Mouse (Mus musculus) stomach, postnatal 0 days (tissue): ENCODE measurements at regions not wholly inside any gene's neighbourhood (a gene's known extent, or its start where the extent isn't known, plus 50 kb on each side); places are given as distances from the start of the nearest gene placed in this dataset.

ENCODE experiments used
- ATAC-seq: fragments of 200-750 bp; cut with Nextera tagmentation; 2 replicates; pipeline ENCODE4 v1.8.0; 2017; ENCODE audit not compliant: low FRiP score, low TSS enrichment
- DNase-seq: peaks from one replicate; pipeline ENCODE4 v3.0.0-alpha.2; 2016; ENCODE audit warnings: low spot score
- H3K27ac ChIP-seq: fragments of 300-500 bp; sonication (generic); replicated peaks from 2 replicates; pipeline ENCODE4 v1.5.1; 2014; ENCODE audit warnings: mild to moderate bottlenecking, control low read depth
- H3K27me3 ChIP-seq: fragments of 300-500 bp; sonication (generic); 2 replicates; pipeline ENCODE4 v1.6.1; 2014; ENCODE audit warnings: low read length; ENCODE audit not compliant: control insufficient read depth, insufficient read depth
- H3K36me3 ChIP-seq: fragments of 300-500 bp; sonication (generic); 2 replicates; pipeline ENCODE4 v1.6.1; 2014; ENCODE audit warnings: low read length, mixed read lengths; ENCODE audit not compliant: control insufficient read depth, insufficient read depth
- H3K4me1 ChIP-seq: fragments of 300-500 bp; sonication (generic); replicated peaks from 2 replicates; pipeline ENCODE4 v1.6.1; 2014; ENCODE audit warnings: antibody characterized with exemption; ENCODE audit not compliant: control insufficient read depth, insufficient read depth
- H3K4me2 ChIP-seq: fragments of 300-500 bp; sonication (generic); replicated peaks from 2 replicates; pipeline ENCODE4 v1.6.1; 2014; ENCODE audit warnings: low read depth, mild to moderate bottlenecking, control low read depth, moderate library complexity
- H3K4me3 ChIP-seq: fragments of 300-500 bp; sonication (generic); 2 replicates; pipeline ENCODE4 v1.5.1; 2014; ENCODE audit warnings: low read depth, low read length, control low read depth
- H3K9ac ChIP-seq: fragments of 300-500 bp; sonication (generic); 2 replicates; pipeline ENCODE4 v1.6.1; 2014; ENCODE audit warnings: mild to moderate bottlenecking, low read length, control low read depth, mixed read lengths
- H3K9me3 ChIP-seq: fragments of 300-500 bp; sonication (generic); 2 replicates; pipeline ENCODE4 v1.6.1; 2016; ENCODE audit warnings: low read length; ENCODE audit not compliant: control insufficient read depth
- CTCF ChIP-seq: IDR thresholded peaks from 2 replicates; pipeline ENCODE4 v1.5.1; 2016; ENCODE audit warnings: antibody characterized with exemption, low read depth, mild to moderate bottlenecking, moderate library complexity
- EP300 ChIP-seq: optimal IDR thresholded peaks from 2 replicates; pipeline ENCODE3; 2016; ENCODE audit warnings: antibody characterized with exemption
- WGBS: fragments of 180-500 bp; shearing (Covaris S2); extraction: QIAGEN DNeasy Blood & Tissue Kit; methylation state at CpG from one replicate; pipeline ENCODE4 v1.1.7; 2014; 5-methylcytosine and 5-hydroxymethylcytosine counted together

DNA sequence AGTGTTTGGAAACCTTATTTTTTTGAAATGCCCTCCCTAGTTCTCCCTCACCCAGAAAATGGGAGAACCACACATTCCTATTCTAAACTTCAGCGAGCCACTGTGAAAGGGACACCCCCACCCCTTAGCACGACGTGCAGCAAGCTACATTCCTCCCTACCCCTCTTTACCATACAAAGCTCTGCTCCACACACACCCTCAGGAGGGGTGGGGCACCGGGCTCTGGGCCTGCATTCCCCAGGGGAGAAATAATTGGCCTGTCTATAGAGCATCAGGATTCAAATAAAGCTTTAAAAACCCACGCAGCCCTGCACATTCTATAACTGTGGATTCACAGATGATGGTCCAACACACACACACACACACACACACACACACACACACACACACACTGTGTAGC lies 163.6 kb downstream of the H2al1j start:
- H3K4me1 ChIP-seq, result no peaks in the 10 kb centered on the region
- 34% methylated on average over 5 of the region's 5 CpGs for WGBS
- no peak for TF ChIP-seq CTCF
- TF ChIP-seq EP300, result no peak
- DNase-seq (no peak), ATAC-seq (no peak)
- H3K9me3 ChIP-seq, result no peaks in the 10 kb centered on the region
- H3K4me2 ChIP-seq, result no peak overlapping the region
- no peak overlapping the region for H3K9ac ChIP-seq
- no peaks in the 10 kb centered on the region for H3K27me3 ChIP-seq
- H3K4me3 ChIP-seq, result no peak overlapping the region
- H3K36me3 ChIP-seq, result no peaks in the 10 kb centered on the region
- H3K27ac ChIP-seq, result no peak overlapping the region

DNA sequence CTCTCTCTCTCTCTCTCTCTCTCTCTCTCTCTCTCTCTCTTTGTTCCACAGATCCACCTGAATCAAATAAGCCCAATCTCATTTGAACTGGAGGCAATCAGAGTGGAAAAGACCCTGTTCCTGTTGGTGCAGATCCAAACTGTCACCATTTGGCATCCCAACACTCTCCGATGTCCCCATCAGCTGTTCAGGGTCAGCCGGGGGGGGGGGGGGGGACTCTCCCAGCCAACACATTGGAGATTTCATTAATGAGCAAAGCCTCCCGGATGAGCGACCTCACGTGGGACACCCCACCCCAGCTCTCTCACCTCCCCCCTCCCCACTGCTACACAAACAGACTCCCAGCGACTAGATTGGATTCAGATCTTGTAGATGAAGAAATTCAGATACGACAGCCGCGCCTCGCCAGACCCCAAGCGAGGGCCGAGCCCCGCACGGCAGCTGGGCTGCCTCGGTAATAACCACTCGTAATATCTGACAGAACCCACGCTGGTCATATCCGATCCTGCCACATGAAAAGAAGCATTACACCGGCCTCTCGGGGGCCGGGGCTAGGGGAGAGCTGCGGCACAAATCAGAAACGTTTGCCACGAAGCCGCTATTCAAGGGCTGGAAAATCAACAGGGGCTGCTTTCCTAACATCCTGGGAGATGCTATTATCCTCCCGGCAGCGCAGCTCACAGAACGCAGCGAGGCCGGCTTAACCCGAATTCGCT lies 164.2 kb downstream of the H2al1j start:
- DNase-seq (no peak), ATAC-seq (no peak)
- Histone ChIP-seq H3K4me1 (no peaks in the 10 kb centered on the region), H3K4me2 (no peak overlapping the region), H3K4me3 (no peak overlapping the region), H3K9ac (no peak overlapping the region), H3K27ac (no peak overlapping the region), H3K36me3 (no peaks in the 10 kb centered on the region), H3K27me3 (no peaks in the 10 kb centered on the region), H3K9me3 (no peaks in the 10 kb centered on the region)
- TF ChIP-seq EP300 (no peak), CTCF (no peak)
- 35% methylated on average over 31 of the region's 32 CpGs for WGBS

DNA sequence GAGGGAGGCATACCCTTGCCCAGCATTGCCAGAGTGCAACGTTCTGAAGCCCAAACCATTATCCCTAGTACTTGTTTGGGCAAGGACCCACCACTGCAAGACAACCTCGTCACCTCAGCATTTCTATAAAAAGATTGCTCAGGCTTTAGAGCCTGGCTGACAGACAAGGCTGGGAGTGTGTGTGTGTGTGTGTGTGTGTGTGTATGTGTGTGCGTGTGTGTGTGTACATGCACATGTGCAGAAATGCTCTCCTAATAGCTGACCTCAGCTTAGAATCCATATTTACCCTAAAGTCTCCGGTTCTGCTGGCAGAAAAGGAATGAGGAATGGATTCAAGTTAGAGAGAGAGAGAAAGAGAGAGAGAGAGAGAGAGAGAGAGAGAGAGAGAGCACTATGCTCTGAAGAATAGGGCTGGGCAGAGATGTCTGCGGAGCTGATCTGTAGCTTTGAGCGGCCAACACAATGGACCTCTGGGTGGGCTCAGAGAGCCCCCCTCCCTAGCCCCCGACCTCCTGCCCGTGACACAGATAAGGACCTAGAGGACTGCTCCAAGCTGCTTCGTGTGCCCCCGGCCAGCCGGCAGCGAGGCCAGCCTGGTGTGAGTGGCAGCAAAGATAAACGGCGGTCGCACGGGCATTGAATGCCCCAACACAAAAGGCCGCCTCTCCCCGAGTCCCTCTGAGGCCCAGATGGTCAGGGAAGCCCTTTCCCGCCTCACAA lies 166.1 kb downstream of the H2al1j start:
- no peak for DNase-seq
- no peaks in the 10 kb centered on the region for H3K9me3 ChIP-seq
- ATAC-seq, result 0 out of 2 replicates have a peak, but pooled peaks have one; percentile 40
- peak overlapping the region; percentile 10; the same call in 1 of the 2 replicates for H3K4me3 ChIP-seq
- no peaks in the 10 kb centered on the region for H3K36me3 ChIP-seq
- no peak for TF ChIP-seq CTCF
- TF ChIP-seq EP300, result no peak
- H3K27ac ChIP-seq, result no peak overlapping the region
- H3K4me1 ChIP-seq, result no peaks in the 10 kb centered on the region
- 27% methylated on average over 17 of the region's 19 CpGs for WGBS
- H3K9ac ChIP-seq, result no peak overlapping the region
- H3K4me2 ChIP-seq, result peak overlapping the region; percentile 56
- H3K27me3 ChIP-seq, result no peaks in the 10 kb centered on the region

DNA sequence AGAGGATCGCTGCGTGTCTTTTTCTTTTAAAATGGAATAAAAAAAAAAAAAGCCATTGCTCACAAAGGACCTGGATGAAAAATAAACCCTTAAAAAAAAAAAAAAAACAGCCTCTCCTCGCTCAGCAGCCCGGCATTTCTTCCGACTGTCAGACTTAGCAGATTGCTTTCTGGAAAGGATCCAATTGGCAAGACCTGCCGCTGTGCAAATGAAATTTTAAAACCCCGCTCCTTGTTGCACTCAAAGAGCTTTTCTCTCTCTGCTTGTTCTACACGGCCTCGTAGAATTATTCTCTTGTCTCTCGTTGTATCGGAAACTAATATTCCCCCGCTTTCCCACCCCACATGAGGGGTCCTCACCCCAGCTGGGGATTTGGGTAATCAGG lies 166.6 kb downstream of the H2al1j start:
- TF ChIP-seq EP300 (no peak), CTCF (no peak)
- Histone ChIP-seq H3K9me3 (no peaks in the 10 kb centered on the region), H3K36me3 (no peaks in the 10 kb centered on the region), H3K4me1 (no peaks in the 10 kb centered on the region), H3K9ac (no peak overlapping the region), H3K4me3 (peak overlapping the region; percentile 10; the same call in 1 of the 2 replicates), H3K27me3 (no peaks in the 10 kb centered on the region), H3K4me2 (peak overlapping the region; percentile 56), H3K27ac (no peak overlapping the region)
- 18% methylated on average over 12 of the region's 12 CpGs for WGBS
- DNase-seq (no peak), ATAC-seq (no peak)

DNA sequence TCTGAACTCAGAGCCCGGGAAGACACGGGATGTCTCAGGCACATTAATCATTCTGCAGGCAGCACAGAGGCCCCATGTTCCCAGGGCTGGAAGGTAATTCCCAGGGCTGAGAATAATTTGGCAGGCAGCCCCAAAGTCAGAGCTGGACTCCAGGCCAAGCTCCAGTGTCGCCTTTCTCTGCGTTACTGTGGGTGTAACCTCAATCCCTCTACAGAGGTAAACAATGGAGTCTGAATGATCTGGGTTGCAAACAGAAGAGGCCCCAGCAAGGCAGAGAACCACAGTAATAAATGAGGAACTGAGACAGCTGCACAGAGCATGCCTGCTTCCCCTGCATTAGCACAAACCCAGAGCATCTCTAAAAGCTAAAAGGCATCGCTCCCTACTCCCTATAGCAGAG lies 184.8 kb downstream of the H2al1j start:
- Histone ChIP-seq H3K27ac (no peak overlapping the region), H3K4me3 (no peak overlapping the region), H3K9me3 (no peaks in the 10 kb centered on the region), H3K9ac (no peak overlapping the region), H3K36me3 (no peaks in the 10 kb centered on the region), H3K4me2 (no peak overlapping the region), H3K27me3 (no peaks in the 10 kb centered on the region), H3K4me1 (no peaks in the 10 kb centered on the region)
- no peak for ATAC-seq
- 31% methylated on average over 5 of the region's 5 CpGs for WGBS
- TF ChIP-seq EP300, result no peak
- TF ChIP-seq CTCF, result no peak
- DNase-seq, result no peak

DNA sequence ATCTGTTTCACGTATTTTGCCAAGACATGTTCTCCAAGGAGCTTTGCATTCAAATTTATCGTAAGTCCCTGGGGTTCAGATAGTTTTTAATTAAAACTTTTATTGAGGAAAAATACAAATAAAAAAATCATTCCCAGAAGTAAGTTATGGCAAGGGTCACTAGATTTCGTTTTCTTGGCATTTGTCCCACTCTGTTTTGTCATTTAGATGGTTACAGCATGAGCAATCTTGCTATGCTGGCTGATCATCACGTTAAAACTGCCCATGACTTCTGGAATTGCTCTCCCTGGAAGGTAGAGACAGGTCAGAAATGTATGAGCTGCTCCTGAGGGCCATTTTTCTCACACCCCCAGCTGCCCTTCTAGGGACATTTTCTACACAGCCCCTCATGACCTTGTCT lies 185.3 kb downstream of the H2al1j start:
- Histone ChIP-seq H3K4me3 (no peak overlapping the region), H3K36me3 (no peaks in the 10 kb centered on the region), H3K27me3 (no peaks in the 10 kb centered on the region), H3K4me2 (no peak overlapping the region), H3K9ac (no peak overlapping the region), H3K4me1 (no peaks in the 10 kb centered on the region), H3K9me3 (no peaks in the 10 kb centered on the region), H3K27ac (no peak overlapping the region)
- no peak for TF ChIP-seq EP300
- TF ChIP-seq CTCF, result no peak
- 36% methylated on average over 4 of the region's 4 CpGs for WGBS
- ATAC-seq (no peak), DNase-seq (no peak)
